19 mouse cellular contexts compared by ENCODE assay signal in the genomic region with DNA sequence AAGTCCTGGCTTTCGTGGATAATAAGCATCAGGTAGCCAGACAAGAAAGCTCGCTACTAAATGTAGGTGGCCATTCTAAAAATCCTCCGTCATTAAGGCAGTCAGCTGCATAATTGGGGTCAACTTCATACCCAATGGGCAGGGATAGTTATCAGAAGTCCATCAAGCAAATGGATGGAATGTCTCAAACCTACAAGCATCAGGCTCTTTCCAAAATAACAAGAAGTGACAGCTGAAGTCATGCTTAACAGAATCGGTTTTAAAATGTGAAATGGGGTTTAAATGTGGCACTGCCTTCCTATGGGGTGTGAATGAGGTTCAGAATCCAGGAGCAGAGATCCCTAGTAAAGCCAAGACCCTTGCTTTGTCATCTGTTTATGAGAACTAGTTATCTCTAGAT.
"Had no signal": no experiment of that assay in that cellular context is flagged by ENCODE, and none has a peak within 500 bp of the region (broad histone marks: within the 10 kb centered on the region; RNA-seq: fewer than 3 reads in every experiment).

No protein-coding gene starts in this region.

- H3K9ac ChIP-seq: kidney, embryonic 15.5 days; limb, embryonic 13.5 days; liver, embryonic 12.5 days; liver, embryonic 15.5 days had no signal

- DNase-seq: kidney, adult 11 months; kidney, adult 8-10 months; kidney, postnatal 10 days; kidney, postnatal 36 days; liver; lung, adult 2 months; right cerebral cortex, postnatal 14 days; right cerebral cortex, postnatal 4 days; thymus, adult 2 months; thymus, postnatal 14 days; thymus, postnatal 4 days had no signal

- H3K4me3 ChIP-seq: kidney, embryonic 15.5 days; limb, embryonic 10.5 days; limb, embryonic 13.5 days; liver, embryonic 12.5 days; liver, embryonic 15.5 days; myocyte had no signal

- H3K4me2 ChIP-seq: kidney, embryonic 15.5 days; limb, embryonic 13.5 days; liver, embryonic 12.5 days; liver, embryonic 15.5 days; midbrain, embryonic 11.5 days had no signal

- H3K27me3 ChIP-seq: kidney, embryonic 15.5 days; limb, embryonic 13.5 days; liver, embryonic 12.5 days; liver, embryonic 15.5 days had no signal

- H3K4me1 ChIP-seq: liver, embryonic 12.5 days; liver, embryonic 15.5 days had no signal

- H3K36me3 ChIP-seq: kidney, embryonic 15.5 days; limb, embryonic 10.5 days; limb, embryonic 13.5 days; liver, embryonic 12.5 days; liver, embryonic 15.5 days had no signal

- H3K27ac ChIP-seq: limb, embryonic 10.5 days; limb, embryonic 13.5 days; liver, embryonic 12.5 days; liver, embryonic 15.5 days; stomach, postnatal 0 days had no signal

- ATAC-seq: liver, embryonic 12.5 days had no signal

- H3K9me3 ChIP-seq: kidney, embryonic 15.5 days; limb, embryonic 10.5 days; limb, embryonic 13.5 days; liver, embryonic 12.5 days; liver, embryonic 15.5 days had no signal
